Mouse (Mus musculus) liver, adult 2 months (tissue): ENCODE data around the gene Arhgap31.

Source experiments
- CTCF ChIP-seq: fragments of 200-500 bp; IDR thresholded peaks from 2 replicates; pipeline ENCODE4 v1.5.1; 2011; ENCODE audit warnings: low read depth, low read length, control low read depth
- POLR2A ChIP-seq: fragments of 200-500 bp; IDR thresholded peaks from 2 replicates; pipeline ENCODE4 v1.6.1; 2011; ENCODE audit warnings: low read length, control low read depth; ENCODE audit not compliant: insufficient read depth; ENCODE audit errors: extremely low read depth

DNA sequence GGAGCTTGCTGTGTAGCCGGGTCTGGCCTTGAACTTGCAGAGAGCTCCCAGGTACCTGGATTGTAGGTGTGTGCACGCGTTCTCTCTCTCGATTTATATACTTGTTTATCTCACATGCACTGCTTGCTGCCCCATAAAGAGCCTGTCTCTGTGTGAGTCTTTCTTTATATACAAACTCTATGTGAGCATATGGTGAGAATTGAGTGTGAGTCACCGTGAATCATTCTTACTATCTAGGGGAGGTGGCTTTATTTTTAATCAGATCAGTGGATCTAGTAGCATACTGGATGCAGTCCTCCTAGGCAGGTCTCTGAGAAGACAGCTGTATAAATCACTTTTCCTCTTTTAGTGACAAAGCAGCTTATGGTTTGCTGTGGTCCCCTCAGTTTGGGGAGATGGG, 144.9 kb downstream of the Arhgap31 start:
- TF ChIP-seq POLR2A (no peak), CTCF (no peak)
